Mouse (Mus musculus): ENCODE results near the gene Diaph3.

Diaph3 gene

DNA sequence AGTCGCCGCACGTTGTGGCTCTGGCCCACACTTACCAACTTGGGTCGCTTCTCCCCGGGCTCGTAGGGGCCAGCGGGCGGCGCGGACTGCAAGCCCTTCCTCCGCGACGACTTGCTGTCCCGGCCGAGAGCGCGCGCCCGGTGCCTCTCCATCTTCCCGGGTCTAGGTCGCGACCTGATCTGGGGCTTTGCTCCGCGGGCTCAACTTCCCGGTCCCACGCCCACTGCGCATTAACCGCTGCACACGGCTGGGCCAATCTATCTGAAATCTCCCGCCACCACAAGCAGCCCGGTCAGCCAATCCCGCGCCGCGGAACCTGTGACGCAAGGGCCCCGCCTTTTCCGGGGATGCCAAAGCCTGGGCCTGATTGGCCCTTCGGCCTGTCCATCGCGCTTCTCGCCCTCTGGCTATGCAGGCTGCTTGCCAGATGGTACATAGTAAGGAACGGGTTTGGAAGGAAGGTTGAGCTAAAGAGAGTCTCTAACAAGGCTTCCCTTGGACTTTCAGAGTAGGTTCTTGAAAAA is at the start of gene Diaph3:
Gene Diaph3 (minus strand): TSS at position 273 of the 524 bp plus-strand sequence.
- DNase-seq (ENCODE audit: extremely low read depth, low read depth, low spot score) = peak; percentile 51

DNA sequence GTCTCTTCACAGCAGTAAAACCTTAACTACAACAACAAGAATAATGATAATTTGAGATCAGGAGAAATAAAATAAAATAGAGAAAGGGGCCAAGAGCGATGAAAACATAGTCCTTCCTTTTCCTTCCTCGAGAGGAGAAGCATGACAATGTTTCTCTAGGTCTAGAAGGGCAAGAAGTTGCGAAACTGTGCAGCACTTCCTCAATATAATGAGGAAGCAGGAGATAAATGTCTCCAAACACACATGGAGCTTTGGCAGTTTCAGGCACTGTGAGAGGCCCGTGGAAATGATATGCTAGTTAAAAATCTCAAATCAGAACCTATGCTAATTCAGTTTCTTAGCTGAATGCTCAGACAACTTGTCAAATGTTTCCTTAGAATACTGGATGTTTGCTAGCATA is 49.6 kb upstream of the Diaph3 start:
- no peak for DNase-seq (ENCODE audit: extremely low read depth, low read depth, low spot score)

DNA sequence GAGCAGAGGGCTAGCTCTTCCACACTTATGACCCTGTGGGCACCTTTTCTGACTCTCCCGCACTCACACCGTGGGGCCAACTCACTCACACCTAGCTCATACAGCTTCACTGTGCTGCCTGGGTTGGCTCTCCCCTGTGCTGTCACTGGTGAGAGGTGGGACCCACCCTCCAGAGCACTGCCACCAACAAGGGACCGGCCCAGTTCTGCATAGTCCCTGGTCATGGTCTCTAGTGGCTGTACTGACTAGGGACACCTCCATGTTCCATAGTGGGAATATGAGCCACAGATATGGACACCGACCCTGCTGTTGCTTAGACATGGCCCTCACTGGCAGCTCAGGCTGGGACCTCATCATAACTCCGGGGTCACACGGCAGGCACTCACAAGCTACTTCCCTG is 30.5 kb upstream of the Diaph3 start:
- no peak for DNase-seq (ENCODE audit: extremely low read depth, low read depth, low spot score)

DNA sequence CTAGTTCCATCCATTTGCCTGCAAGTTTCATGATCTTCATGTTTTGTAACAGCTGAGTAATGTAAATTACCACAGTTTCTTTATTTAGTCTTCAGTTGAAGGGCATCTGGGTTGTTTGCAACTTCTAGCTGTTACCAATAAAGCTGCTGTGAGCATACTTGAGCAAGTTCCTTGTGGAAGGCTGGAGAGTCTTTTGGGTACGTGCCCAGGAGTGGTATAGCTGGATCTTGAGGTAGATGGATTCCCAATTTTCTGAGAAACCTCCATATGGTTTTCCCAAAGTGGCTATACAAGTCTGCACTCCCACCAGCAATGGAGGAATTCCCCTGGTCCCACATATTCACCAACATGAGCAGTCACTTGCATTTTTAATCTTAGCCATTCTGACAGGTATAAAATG is 28.1 kb upstream of the Diaph3 start:
- DNase-seq (ENCODE audit: extremely low read depth, low read depth, low spot score) = no peak

DNA sequence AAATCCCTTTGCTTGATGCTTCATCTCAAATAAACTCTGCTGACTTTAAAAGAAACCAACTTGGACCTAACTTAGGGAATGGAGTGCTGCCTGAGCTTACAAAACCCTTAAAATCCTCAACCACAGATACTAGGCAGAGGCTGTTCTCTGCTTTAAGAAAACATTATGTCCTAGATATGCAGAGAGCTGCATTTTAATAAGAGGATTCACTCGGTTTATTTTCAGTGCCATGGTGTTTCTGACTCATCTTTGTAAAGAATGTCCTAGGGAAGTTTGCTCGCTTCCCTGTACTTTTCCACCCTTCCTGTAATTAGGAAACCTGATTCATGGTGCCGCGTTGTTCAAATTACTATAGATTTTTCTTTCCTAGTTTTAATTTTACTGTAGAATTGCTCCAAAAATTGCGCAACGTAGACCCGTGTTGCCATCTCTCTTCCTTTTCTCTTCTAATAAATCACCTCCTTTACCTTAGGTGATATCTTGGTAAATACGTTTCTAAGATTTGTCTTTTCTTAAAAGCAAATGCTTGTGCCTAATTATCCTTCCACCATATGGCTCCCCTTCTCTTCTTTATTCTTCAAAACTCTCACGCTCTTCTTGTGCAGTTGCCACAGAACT is 14.7 kb upstream of the Diaph3 start:
- DNase-seq (ENCODE audit: extremely low read depth, low read depth, low spot score) = no peak

DNA sequence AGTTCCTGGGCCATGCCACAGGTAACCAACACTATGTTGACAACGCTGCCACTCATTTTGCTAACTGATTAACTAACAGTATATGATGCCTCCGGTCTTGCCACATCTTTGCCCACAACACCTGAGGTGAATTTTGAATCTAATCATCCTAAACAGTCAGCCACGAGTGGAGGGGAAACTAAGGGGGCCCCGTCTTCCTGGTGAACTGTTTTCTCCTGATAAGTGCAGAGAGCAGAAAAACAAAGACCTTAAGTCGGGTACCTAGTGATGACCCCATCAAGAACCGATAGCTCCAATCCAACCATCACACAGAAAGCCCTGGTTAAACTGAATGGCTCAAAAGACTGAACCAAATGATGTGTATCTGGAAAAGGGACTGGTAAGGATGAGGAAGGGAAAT is 8.6 kb upstream of the Diaph3 start:
- DNase-seq (ENCODE audit: extremely low read depth, low read depth, low spot score) = no peak

DNA sequence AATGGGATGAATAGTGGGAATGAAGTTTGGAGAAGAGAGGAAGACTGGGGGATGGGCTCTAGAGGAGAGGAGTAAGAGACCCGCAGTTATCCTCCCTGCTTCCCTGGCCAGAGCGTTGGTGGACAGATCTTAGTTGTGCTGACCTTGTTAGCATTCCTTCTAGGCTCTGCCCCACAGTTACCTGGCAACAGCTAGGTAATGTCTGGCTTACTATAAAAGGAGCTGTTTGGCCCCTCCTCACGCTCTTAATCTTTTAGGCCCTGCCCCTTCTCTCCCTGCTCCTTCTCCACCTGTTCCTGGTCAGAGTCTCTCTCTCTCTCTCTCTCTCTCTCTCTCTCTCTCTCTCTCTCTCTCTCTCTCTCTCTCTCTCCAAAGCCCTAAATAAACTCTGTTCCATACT is 5.7 kb upstream of the Diaph3 start:
- DNase-seq (ENCODE audit: extremely low read depth, low read depth, low spot score) = no peak

DNA sequence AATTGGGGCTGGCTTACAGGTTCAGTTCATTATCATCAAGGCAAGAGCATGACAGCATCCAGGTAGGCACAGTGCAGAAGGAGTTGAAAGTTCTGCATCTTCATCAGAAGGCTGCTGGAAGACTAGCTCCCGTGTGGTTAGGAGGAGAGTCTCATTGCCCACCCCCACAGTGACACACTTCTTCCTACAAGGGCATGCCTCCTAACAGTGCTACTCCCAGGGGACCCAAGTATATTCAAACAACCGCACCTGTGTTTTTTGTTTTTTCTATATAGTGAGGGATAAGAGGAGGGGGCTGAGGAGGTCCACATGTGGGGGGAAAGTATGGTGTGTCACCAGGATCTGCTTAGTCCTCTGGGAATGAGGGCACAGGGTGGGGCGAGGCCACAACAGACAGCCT is 4.3 kb upstream of the Diaph3 start:
- DNase-seq (ENCODE audit: extremely low read depth, low read depth, low spot score) = no peak

DNA sequence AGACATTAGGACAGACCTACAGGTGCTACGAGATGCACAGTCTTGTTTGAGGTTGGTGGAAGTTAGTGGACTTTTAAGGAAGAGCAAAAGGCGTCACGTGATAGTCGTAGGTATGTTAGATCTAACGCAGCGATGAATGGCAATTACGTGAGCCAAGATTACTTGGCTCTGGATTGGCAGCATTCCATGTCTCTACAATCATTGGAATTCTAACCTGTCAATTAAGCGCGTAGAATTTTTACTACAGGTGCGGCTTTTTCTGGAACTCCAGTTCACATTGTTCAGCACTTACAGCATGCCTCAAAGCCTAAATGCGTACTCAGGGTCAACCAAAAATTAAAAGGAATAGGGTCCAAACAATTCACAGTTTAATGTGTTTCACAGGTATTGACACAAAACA is 742 bp upstream of the Diaph3 start:
- no peak for DNase-seq (ENCODE audit: extremely low read depth, low read depth, low spot score)

DNA sequence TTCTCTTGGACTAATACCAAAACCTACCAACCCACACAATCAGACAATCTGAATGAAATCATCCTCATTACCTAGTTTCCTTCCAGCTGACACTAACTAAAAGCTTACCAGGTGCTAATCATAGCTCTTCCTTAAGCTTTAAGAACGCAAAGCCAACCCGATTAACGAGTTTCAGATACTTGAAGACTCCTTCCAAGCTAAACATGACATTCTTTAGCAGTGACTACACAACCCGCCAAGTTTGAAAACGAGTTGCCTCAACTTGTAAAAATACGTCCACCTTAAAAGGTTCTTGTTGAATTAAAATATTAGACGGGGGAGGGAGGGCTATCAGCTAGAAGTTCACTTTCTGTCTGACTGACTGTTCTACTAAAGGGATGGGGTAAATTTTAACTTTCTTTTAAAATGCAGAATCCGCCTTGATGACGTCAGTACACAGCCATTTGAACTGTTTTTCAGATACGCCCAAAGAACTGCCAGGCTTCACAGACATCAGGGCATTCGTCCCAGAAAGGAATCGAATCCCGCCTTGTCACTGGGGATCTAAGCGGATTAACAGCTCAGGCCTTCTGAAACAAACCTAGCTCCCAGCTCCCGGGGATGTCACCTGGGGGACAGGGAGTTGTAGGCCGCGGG is 590 bp downstream of the Diaph3 start:
- peak; percentile 92 for DNase-seq (ENCODE audit: extremely low read depth, low read depth, low spot score)

DNA sequence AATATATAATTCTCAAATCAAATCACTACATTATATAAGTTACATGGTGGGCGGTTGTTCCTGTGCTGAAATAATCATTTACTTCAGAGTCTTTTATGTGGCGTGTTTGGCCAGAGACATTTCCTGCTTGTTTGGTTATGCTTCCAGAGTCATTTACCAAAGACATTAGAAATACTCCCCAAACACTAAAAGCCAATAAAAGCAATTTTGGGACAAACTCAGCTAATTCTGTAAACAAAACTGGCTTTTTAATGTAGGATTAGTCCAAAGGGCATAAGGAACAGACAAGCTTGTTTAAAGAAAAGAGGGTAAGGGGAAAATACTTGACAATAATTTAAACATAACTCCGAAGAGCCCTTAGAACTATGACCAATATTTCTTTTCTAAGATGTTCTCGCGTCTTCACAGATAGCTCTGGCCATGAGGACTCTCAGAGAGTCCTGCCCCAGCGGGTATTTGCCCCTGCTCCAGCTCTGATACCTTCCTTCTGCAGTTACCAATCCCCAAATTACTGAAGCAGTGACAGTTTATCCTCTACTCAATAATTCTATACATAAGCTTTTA is 14.9 kb downstream of the Diaph3 start:
- no peak for DNase-seq (ENCODE audit: extremely low read depth, low read depth, low spot score)

DNA sequence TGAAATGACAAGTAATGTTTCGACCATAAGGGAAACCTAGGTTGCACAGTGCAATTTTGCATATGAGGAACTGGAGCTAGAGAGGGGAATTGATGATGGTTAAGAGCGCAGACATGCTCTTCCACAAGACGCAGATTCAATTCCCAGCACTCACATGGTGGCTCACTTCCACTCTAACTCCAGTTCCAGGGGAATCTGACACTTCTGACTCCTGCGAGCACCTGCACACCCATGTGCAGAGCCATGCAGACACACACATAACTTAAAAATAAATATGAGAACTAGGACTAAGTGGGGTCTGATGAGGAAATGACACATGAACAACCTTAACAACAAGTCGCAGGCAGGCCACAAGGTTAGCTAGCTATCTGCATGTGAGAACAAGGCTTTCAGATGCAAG is 15.5 kb downstream of the Diaph3 start:
- no peak for DNase-seq (ENCODE audit: extremely low read depth, low read depth, low spot score)

DNA sequence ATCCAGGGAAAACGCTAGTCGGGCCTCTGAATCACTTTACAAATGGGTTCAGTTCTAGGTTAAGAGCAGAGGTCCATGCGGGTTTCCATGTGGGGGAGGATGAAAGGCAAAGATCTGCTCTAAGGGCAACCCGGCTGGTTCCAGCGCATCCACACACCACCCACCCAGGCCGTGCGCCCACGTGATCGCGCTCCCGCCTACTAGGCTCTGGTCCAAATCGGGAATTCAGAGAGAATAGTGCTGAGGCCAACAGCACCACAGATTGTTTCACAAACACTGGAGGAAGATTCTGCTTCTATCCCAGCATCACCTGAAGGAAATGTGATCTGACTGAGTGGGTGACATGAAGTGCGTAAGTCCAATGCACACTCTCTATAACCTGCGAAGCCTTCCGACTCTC is 17.9 kb downstream of the Diaph3 start:
- no peak for DNase-seq (ENCODE audit: extremely low read depth, low read depth, low spot score)

DNA sequence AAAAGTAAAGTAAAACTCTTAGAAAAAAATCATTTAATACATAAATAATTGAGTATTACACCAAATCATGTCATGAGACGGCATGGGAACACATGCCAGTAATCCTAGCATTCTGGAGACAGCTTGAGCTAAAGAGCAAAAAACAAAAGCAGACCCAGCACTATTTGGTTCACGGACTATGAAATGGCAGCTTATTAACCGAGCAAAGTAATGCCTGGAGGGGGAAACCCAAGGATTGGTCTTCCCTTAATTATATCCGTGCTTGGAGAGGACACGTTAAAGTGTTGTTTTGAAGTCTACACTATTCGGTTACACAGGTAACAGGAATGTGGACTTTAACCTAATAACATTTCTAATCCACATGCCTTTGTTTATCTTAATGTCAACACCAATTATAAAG is 19.2 kb downstream of the Diaph3 start:
- no peak for DNase-seq (ENCODE audit: extremely low read depth, low read depth, low spot score)

DNA sequence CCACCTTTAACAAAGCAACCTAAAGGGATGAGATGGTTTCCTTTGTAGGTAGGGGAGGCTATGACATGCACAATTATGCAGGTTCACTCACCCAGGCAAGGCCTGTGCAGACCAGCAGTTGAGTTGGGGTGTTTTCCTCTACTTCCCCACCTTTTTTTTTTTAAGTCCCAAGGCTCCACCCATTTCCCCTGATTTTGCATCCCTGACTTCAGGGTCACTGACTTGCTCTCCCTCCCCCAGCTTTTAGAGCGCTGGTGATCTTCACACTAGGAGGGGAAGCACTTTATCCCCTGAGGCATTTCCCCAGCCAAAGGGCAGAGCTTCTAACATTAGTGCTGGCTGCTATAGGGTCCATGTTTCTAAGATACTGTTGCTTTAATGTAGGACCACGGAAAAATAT is 30.4 kb downstream of the Diaph3 start:
- DNase-seq (ENCODE audit: extremely low read depth, low read depth, low spot score) = no peak

DNA sequence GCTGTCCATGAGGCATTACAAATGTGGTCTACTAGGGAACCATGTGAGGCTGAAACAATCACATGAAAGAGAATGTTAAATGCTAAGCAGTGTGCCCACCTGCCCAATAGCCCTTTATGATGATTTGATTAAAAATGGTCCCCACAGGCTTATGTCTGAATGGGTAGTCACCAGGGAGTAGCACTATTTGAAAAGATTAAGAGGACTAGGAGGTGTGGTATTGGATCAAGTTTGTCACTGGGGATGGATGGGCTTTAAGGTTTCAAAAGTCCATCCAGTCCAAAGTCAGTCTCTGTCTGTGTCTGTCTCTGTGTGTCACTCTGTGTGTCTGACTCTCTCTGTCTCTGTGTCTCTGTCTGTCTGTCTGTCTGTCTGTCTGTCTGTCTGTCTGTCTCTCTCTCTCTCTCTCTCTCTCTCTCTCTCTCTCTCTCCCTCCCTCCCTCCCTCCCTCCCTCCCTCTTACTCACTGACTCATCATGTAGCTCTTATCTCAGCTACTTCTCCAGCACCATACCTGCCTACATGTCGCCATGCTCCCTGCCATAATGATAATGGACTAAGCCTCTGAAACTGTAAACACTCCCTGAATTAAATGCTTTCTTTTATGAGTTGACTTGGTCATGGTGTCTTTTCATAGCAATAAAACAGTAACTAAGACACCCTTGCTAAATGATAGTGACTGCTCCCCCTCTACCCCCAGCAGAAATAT is 41.5 kb downstream of the Diaph3 start:
- DNase-seq (ENCODE audit: extremely low read depth, low read depth, low spot score) = no peak

DNA sequence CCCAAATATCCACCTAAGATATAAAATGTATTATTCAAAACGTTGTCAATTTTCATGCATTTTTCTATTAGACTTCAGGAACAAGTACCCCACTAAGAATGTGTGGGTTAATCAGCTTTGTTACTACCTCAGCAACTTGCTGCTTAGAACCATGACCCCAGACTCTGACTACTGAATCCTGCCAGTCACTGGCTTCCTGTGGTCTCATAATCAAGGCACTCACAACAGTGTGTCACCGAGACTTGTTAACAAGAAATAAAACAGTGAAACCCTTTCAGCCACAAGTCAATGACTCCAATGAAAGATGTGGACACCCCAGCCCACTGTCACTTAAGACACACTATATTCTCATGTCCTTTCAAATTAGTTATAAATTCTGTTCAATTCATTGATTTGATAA is 42.9 kb downstream of the Diaph3 start:
- no peak for DNase-seq (ENCODE audit: extremely low read depth, low read depth, low spot score)

DNA sequence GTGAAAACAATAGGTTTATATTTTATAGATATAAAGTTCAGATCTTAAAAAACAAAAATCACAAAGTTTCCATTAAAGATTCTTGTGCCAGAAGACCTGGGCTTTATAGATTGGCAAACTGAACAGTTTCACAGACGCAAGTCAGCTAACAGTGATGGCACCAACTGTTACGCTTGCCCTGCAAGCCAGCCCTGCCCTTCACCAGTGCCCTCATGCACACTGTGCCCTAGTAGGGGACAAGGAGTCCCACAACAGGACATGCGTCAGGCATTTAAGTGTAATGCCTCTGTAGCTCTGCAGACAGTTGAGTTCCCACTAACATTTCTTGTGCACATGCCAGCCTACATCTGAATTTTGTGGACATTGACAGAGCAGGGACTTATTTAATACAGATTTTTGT is 49.5 kb downstream of the Diaph3 start:
- DNase-seq (ENCODE audit: extremely low read depth, low read depth, low spot score) = no peak

DNA sequence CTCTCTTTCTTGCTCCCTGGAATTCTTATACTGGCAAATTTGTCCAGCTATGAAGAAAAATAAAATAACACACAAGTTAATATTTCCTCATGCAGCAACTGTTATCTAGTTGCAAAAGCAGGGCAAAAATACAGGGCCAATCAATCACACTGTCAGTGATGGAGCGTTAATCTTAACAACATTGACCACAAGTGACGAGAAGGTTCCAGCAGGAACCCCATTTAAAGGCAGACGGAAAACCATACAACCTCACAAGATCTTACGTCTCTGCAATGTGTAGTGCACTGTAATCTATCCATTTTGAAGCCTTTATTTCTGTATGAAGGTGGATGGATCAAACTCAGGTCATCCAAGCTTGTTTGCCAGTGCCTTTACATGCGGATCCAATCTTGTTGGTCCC is 49.9 kb downstream of the Diaph3 start:
- no peak for DNase-seq (ENCODE audit: extremely low read depth, low read depth, low spot score)

DNA sequence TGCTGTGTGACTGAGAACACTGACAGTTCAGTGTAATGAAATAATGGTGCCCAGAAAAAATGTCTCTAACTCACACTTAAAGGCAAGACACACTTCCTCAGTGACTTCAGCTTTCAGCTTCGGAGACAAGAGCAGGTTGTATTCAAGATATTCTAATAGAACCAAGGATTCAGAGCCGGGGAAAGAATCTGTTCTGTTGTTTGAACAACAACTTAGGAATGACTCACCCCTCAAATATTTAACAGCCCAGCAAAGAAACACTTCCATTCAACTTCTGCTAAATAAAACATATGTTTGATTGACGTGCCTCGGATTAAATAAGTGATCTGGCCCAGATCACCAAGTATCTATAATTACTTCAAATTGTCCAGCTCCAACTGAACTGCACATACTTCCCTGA is 52.1 kb downstream of the Diaph3 start:
- no peak for DNase-seq (ENCODE audit: extremely low read depth, low read depth, low spot score)

DNA sequence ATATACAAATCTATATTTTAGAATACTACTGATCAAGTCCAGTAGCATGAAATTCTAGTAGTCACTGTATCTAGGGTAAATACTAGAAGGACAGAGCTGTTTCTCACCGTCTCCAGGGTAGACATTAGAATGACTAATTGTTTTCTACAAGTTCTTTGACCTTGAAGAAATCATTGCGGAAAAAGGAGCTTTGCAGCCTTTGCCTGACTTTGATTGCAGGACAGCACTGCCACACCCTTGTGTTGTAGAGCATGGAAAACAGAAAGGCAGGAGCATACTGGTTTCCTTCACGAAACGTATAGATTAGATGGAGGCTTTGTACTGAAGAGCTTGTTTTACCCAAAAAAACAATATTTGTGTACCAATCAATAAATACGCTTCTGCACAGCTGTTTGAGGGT is 52.6 kb downstream of the Diaph3 start:
- DNase-seq (ENCODE audit: extremely low read depth, low read depth, low spot score) = no peak

DNA sequence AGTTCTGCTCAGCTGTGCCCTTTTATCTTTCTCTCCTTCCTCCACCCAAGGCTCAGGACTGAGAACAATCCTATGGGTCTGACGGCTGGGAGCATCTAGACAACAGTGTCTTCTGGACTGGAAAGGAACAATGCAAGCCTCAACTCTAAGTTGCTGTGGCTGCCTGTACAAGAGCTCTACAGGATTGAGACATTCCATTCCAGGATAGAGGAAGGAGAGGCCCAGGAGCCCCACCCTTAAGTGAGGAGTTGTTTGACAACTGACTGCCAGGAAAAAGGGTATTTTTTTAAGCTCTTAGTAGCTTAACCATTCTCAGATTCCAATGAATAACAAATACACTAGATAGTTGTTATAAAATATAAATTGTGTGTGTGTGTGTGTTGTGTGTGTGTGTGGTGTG is 53.0 kb downstream of the Diaph3 start:
- no peak for DNase-seq (ENCODE audit: extremely low read depth, low read depth, low spot score)
